Mouse (Mus musculus) retina, postnatal 1 day (tissue): ENCODE data around the gene Nol3.
A peak's percentile ranks its signal among the peaks of the same experiment; 100 is the strongest.
"Not testable (repeated sequence)": the region's sequence is repeated elsewhere in the genome, so short reads cannot be mapped to it uniquely, and the experiment has no call there.

Experiments used
- DNase-seq: peaks from one replicate; pipeline ENCODE4 v3.0.0-alpha.2; 2012

The Nol3 gene

GRCm38 (mm10) chr8:105290554-105291314, 14.8 kb downstream of the Nol3 start:
- DNase-seq: peak; percentile 91

DNA sequence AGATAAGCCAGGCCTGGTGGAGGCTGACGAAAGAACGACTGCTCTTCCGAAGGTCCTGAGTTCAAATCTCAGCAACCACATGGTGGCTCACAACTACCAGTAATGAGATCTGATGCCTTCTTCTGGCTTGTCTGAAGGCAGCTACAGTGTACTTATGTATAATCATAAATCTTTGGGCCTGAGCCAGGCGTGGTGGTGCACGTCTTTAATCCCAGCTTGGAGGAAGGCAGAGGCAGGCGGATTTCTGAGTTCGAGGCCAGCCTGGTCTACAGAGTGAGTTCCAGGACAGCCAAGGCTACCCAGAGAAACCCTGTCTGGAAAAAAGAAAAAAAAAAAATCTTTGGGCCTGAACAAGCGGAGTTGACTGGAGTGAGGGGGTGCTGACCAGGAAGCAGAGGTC, 15.4 kb downstream of the Nol3 start:
- not testable (repeated sequence) for DNase-seq

DNA sequence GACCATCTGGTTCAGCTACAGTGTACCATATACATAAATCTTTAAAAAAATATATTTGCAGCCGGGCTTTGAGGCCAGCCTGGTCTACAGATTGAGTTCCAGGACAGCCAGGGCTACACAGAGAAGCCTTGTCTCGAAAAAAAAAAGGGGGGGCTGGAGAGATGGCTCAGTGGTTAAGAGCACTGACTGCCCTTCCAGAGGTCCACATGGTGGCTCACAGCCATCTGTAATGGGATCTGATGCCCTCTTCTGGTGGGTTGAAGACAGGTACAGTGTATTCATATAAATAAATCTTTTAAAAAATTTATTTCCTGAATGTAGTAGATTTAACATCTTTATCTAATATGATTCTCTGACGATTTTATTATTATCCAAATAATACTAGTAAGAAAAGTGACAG, 15.9 kb downstream of the Nol3 start:
- DNase-seq: not testable (repeated sequence)

GRCm38 (mm10) chr8:105292471-105292870, 16.5 kb downstream of the Nol3 start:
- DNase-seq: no peak

DNA sequence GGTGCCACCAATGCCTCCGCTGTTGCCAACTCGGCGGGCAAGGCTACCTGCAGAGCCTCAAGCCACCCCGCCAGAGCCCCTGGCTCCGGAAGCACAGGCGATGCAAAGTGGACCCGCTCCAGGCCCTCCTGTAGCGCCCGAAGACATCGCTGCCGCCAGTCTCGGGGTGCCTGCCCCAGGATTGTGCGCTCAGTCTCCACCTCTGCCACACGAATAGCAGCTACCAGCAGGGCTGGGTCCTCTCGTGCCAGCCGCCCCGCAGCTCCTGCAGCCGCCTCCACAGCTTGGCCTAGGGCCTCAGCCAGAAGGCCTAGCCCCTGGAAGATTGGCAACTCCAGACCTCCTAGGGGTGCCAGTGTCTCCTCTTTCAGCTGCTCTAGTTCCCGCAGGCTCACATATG, 17.5 kb downstream of the Nol3 start:
- DNase-seq: no peak

GRCm38 (mm10) chr8:105294776-105295175, 18.8 kb downstream of the Nol3 start:
- DNase-seq: no peak

DNA sequence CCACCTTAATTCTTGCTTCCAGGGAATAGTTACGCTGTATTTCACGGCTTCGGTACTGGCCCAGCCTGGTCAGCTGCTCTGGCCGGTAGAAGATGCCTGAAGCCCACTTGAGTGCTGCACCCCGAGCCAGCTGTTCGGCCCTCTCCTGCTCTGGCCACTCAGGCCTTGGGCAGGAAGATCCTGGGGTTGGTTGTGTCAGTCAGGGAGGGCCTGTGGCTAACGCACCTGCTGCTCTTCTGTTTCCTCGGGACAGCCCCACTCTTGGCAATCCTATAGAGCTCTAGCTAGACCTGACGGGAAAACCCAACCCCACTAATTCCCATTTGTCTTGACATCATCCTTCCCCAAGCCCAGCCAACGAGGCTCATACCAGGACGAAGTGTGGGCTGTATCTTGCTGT, 19.3 kb downstream of the Nol3 start:
- no peak for DNase-seq

DNA sequence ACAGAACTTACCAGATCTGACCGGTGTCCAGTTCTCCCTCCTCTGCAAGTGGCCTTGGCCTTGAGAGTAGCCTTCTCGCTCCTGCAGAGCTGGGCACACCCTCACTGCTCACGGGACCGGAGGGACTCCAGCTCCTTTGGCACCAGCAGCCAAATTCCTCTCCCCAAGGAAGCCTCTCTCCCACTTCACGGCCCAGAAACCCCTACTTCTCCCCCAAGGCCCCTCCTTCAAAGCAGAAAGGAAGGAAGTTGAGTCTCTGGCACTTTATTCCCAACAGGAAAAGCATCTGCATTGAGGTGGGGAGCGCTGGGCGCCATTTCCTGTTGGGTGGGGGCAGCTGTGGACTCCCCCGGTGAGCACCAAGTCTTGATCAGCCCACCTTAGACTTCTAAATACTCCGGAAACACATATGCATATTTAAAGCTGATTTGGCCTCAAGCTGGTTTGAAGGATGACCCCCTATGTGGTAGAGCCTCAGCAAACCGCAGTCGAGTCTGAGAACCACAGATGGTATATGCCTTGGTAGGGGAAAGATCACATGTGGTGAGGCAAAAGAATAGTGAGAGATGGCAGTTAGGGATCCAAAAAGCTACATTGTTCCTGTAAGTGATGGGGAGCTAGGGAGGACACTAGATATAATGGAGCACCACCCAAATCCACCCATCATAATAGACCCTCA, 20.1 kb downstream of the Nol3 start, which contains the start of gene Exoc3l:
Exoc3l (minus strand) TSS at position 207 of the 679 bp plus-strand sequence.
- DNase-seq: no peak

DNA sequence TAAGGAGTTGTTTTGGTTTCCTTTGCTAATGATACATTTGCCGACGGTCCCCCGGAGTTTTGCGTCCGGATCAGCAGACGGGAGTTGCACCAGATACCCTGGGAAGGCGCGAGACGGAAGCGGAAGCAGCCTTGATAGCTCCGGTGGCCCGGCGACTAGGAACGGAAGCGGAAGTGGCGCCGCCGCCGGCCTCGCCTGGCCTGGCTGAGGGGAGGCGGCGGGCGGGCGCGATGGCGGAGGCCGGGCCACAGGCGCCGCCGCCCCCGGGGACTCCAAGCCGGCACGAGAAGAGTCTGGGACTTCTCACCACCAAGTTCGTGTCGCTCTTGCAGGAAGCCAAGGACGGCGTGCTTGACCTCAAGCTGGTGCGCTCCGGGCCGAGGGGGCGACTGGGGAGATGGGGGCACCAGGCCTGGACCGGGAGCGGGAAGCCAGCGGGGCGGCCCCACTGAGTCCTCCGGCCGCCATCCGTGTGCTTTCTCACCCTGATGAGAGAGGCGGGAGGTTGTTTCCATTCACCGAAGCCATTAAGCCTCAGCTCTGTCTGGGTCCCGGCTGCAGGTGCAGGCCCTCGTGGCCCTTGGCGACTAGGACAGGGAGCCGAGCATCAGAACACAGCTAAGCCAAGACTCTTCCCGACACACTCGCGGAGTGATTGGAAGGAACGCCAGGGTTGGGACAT, 21.7 kb downstream of the Nol3 start, which contains the start of gene E2f4:
E2f4 (plus strand) TSS at position 153 of the 682 bp plus-strand sequence.
- DNase-seq: peak; percentile 95

DNA sequence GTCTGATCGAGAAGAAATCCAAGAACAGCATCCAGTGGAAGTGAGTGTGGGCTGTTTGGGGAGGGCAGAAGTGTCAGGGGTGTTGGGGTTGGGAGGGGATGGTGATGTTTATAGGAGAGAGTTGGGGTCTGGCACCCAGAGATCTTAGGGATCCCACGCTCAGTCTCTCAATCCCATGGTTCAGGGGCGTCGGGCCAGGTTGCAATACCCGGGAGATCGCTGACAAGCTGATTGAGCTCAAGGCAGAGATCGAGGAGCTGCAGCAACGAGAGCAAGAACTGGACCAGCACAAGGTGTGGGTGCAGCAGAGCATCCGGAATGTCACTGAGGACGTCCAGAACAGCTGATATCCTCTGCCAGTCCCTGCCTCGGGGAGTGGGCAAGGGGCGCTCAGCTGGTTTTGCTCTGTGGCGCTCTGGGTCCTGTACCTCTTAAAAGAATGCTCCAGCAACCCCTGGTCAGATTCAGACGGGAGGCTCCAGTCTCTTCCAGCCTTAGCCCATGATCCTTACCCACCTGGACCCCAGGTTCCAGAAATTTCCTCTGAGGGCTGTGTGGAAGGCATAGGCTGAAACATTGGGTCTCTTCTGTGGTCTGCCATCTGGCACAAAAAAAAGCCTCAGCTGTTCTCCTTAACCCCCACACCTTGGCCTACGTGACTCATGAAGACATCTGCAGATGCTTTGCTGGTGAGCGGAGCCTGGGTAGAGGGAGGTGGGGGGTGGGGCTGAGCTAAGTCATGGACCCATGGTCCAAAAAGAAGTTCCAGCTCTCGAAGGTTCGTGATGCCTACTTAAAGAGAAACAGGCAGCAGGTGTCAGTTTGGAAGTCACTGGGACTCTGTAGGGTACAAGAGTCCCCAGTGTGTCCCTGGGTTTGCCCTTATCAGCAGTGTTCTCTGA, 22.7 kb downstream of the Nol3 start:
- DNase-seq: no peak

DNA sequence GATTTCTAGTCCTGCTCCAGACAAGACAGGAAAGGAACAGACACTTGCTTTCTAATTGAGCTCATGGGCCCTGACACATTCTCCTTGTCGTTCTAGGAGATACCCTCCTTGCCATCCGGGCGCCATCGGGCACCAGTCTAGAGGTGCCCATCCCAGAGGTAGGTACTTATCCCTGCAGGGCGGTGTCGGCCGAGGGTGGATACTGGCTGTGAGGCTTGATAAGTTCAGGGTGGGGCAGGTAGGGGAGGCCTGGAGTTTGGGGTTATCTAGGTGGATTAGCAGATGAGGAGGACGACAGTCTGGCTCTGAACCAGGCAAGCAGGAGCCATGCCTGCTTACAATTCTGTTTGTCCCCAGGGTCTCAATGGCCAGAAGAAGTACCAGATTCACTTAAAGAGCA, 24.0 kb downstream of the Nol3 start:
- DNase-seq: no peak

DNA sequence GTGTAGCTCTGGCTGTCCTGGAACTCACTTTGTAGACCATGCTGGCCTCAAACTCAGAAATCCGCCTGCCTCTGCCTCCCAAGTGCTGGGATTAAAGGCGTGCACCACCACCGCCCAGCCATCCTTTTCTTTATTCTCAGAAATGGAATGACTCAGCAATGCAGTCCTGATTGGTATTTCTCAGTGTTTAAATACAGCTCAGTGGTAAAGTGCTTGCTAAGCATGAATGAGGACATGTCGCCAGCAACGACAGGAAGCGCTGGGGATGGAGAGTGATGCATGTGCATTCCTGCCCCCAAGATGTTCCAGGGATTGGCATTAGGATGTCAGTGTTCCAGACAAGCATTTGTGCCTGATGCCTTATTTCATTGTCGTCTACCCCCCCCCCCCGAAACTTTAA, 27.5 kb downstream of the Nol3 start:
- DNase-seq: no peak

GRCm38 (mm10) chr8:105303874-105304273, 27.9 kb downstream of the Nol3 start:
- no peak for DNase-seq

DNA sequence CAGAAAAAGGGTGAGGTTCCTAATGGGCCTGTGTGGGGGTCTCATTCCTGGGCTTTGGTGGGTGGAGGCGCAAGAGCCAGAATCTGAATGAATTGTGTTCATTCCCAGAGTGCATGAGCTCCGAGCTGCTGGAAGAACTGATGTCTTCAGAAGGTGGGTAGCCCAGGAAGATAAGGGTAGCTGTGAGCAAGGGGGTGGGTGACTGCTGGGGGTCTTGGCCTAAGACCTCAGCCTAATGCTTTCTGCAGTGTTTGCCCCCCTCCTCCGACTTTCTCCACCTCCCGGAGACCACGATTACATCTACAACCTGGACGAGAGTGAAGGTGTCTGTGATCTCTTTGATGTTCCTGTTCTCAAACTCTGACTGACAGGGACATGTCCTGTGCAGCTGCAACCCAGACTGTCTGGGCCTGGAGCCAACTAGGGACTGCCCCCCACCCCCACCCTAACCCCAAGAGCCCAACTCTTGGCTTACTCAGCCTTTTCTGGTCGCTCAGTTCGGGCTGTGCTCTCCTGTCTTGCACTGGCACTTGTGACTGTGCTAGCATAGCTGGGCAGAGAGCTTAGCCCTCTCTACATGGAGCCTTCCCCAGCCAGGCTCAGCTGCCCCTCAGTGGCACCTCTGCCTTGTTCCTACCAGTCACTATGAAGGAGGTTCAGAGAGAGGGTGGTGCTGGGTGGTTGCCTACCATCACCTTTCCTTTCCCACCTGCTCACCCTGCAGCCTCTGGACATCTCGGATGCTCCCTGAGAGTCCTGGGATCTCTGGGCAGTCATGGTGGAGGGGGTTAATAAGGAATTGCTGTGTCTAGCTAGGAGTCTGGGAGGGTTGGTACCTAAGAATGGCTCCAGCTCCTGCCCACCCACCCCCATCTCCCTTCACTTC, 28.6 kb downstream of the Nol3 start:
- no peak for DNase-seq

- peak; percentile 61 for DNase-seq
Observed at GRCm38 (mm10) chr8:105305211-105306145, 29.5 kb downstream of the Nol3 start, which contains the start of gene Elmo3. Gene Elmo3, plus strand, starts transcription at chr8:105305601.

GRCm38 (mm10) chr8:105306146-105306691, 30.3 kb downstream of the Nol3 start:
- no peak for DNase-seq

DNA sequence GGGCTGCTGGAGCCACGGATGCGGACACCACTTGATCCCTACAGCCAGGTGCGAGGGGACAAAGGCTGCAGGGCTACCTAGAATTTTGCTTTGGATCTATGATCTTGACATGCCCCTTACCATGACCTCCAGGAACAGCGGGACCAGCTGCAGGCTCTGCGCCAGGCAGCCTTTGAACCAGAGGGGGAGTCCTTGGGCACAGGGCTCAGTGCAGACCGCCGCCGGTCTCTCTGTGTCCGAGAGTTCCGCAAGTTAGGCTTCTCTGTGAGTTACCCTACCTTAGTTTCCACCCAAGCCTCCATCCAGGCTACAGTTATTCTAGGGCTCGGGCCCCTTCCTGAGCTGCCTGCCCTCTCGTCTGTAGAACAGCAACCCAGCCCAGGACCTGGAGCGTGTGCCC, 31.7 kb downstream of the Nol3 start:
- no peak for DNase-seq

GRCm38 (mm10) chr8:105308428-105308827, 32.5 kb downstream of the Nol3 start:
- DNase-seq: no peak

GRCm38 (mm10) chr8:105309142-105309847, 33.4 kb downstream of the Nol3 start:
- no peak for DNase-seq
